Mouse (Mus musculus) lung, embryonic 14.5 days (tissue): Measurements from ENCODE around the gene Hist1h2bh. TPM values are rescaled to one million over a fixed set of nuclear protein-coding genes. Genes with fewer than 3 reads are reported as not detected.

Experiments used
- ATAC-seq: fragments of 200-750 bp; cut with Nextera tagmentation; 2 replicates; pipeline ENCODE4 v1.8.0; 2017; ENCODE audit warnings: mild to moderate bottlenecking, moderate TSS enrichment, moderate library complexity; ENCODE audit not compliant: insufficient read depth
- DNase-seq: peaks from one replicate; pipeline ENCODE4 v3.0.0-alpha.2; 2015
- H3K27ac ChIP-seq: fragments of 300-500 bp; sonication (generic); 2 replicates; pipeline ENCODE4 v1.5.1; 2014; ENCODE audit warnings: low read depth, mild to moderate bottlenecking, moderate library complexity
- H3K27me3 ChIP-seq: fragments of 300-500 bp; sonication (generic); 2 replicates; pipeline ENCODE4 v1.6.1; 2014; ENCODE audit warnings: low read length, control low read depth; ENCODE audit not compliant: insufficient read depth
- H3K36me3 ChIP-seq: fragments of 300-500 bp; sonication (generic); 2 replicates; pipeline ENCODE4 v1.6.1; 2014; ENCODE audit warnings: control low read depth; ENCODE audit not compliant: insufficient read depth
- H3K4me1 ChIP-seq: fragments of 300-500 bp; sonication (generic); 2 replicates; pipeline ENCODE4 v1.6.1; 2014; ENCODE audit warnings: antibody characterized with exemption, control low read depth; ENCODE audit not compliant: insufficient read depth
- H3K4me2 ChIP-seq: fragments of 300-500 bp; sonication (generic); 2 replicates; pipeline ENCODE4 v1.6.1; 2014; ENCODE audit warnings: mild to moderate bottlenecking
- H3K4me3 ChIP-seq: fragments of 300-500 bp; sonication (generic); 2 replicates; pipeline ENCODE4 v1.5.1; 2014; ENCODE audit warnings: low read depth, low read length
- H3K9ac ChIP-seq: fragments of 300-500 bp; sonication (generic); 2 replicates; pipeline ENCODE4 v1.6.1; 2014
- H3K9me3 ChIP-seq: fragments of 300-500 bp; sonication (generic); 2 replicates; pipeline ENCODE4 v1.6.1; 2016; ENCODE audit warnings: low read depth, low read length, control low read depth
- CTCF ChIP-seq: IDR thresholded peaks from 2 replicates; pipeline ENCODE4 v1.5.1; 2016; ENCODE audit warnings: antibody characterized with exemption, low read depth
- WGBS: fragments of 180-500 bp; shearing (Covaris S2); extraction: QIAGEN DNeasy Blood & Tissue Kit; methylation state at CpG from one replicate; pipeline ENCODE4 v1.1.7; 2014; 5-methylcytosine and 5-hydroxymethylcytosine counted together
- microRNA-seq: library from miRNA; unstranded; fragments of <30 nt; microRNA quantifications from one replicate; pipeline ENCODE4, GENCODE M21; 2016; ENCODE audit warnings: borderline number of aligned reads
- polyA plus RNA-seq: library from polyadenylated mRNA; unstranded; fragments of >200 nt; fragmentation: Nextera tagmentation; extraction: Ambion mirVana; gene quantifications from 2 replicates; pipeline ENCODE4 v1.2.1, GENCODE M21; 2014

Gene Hist1h2bh
- polyA plus RNA-seq, 1 experiment from 2014 or later = 1.8 TPM

GRCm38 (mm10) chr13:23495526-23495925 is 47.7 kb downstream of the Hist1h2bh start:
- H3K27ac ChIP-seq = no peak overlapping the region
- no peak for TF ChIP-seq CTCF
- no peaks in the 10 kb centered on the region for H3K36me3 ChIP-seq
- no peaks in the 10 kb centered on the region for H3K27me3 ChIP-seq
- H3K4me3 ChIP-seq = no peak overlapping the region
- no peaks in the 10 kb centered on the region for H3K9me3 ChIP-seq
- DNase-seq (no peak), ATAC-seq (no peak)
- H3K9ac ChIP-seq = no peak overlapping the region
- H3K4me1 ChIP-seq = peaks cover 14% of the 10 kb centered on the region
- WGBS = 81% methylated on average over 6 of the region's 6 CpGs
- H3K4me2 ChIP-seq = no peak overlapping the region

DNA sequence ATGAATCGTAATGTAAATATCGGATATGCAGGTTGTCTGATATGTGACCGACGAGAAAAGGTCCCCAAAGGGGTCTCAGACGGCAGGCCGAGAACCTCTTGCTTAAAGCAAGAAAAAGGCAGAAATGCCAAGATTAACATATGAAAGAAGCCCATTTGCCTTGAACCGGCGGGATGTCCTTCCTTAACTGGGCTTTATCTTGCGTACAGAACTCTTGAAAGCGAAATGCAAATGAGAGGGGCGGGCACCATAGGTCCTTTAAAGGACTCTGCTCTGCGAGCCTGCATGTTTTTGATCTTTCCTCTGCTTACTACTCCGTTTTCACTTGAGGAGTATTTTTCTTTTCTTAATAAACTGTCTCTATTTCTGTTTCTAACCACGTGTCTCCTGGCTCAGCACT is 51.2 kb downstream of the Hist1h2bh start:
- no peak for TF ChIP-seq CTCF
- Histone ChIP-seq H3K9ac (no peak overlapping the region), H3K4me3 (peak overlapping the region; percentile 24), H3K27me3 (no peaks in the 10 kb centered on the region), H3K27ac (no peak overlapping the region), H3K4me1 (peaks cover under 1% of the 10 kb centered on the region; the same call in 1 of the 2 replicates), H3K36me3 (no peaks in the 10 kb centered on the region), H3K9me3 (no peaks in the 10 kb centered on the region), H3K4me2 (peak overlapping the region; percentile 56)
- WGBS = 10% methylated on average over 14 of the region's 14 CpGs
- ATAC-seq = no peak
- DNase-seq = peak; percentile 65

Small RNAs within 50 kb of the gene (microRNA-seq; reads per million reads assigned to microRNA genes)
- gene Gm44297 (not detected), gene Gm44359 (not detected), gene Gm44394 (not detected), gene n-TStga1 (1.2 reads per million)

Other genes with a start within 250 kb of the Hist1h2bh start
- 54.5 and 59.3 TPM in 2 replicates for gene Zfp322a, start 174.2 kb downstream of the Hist1h2bh start, polyA plus RNA-seq
- gene Abt1, start 119.5 kb downstream of the Hist1h2bh start, polyA plus RNA-seq = 12.7 and 13.5 TPM in 2 replicates
- gene Btn1a1, start 77.5 kb downstream of the Hist1h2bh start, polyA plus RNA-seq = 0.07 and 0.18 TPM in 2 replicates
- 0.63 and 0.73 TPM in 2 replicates for gene Btn2a2, start 54.5 kb downstream of the Hist1h2bh start, polyA plus RNA-seq
- 7.1 and 7.6 TPM in 2 replicates for gene Hist1h4h, start 12.3 kb downstream of the Hist1h2bh start, polyA plus RNA-seq
- gene Hist1h2af, start 9.5 kb downstream of the Hist1h2bh start, polyA plus RNA-seq = 13.0 and 14.6 TPM in 2 replicates
- gene Hist1h3g, start 8.0 kb downstream of the Hist1h2bh start, polyA plus RNA-seq = 6.6 and 7.5 TPM in 2 replicates
- 2.0 and 2.6 TPM in 2 replicates for gene Hist1h3f, start 660 bp upstream of the Hist1h2bh start, polyA plus RNA-seq
- 1.4 and 2.7 TPM in 2 replicates for gene Hist1h4f, start 8.3 kb upstream of the Hist1h2bh start, polyA plus RNA-seq
- 0.87 and 0.99 TPM in 2 replicates for gene Hist1h1d, start 9.9 kb upstream of the Hist1h2bh start, polyA plus RNA-seq
- 8.2 and 10.6 TPM in 2 replicates for gene Hist1h3e, start 19.0 kb upstream of the Hist1h2bh start, polyA plus RNA-seq
- gene Hist1h2ae, start 27.8 kb upstream of the Hist1h2bh start, polyA plus RNA-seq = 164 and 166 TPM in 2 replicates
- 14.9 TPM in 2 replicates for gene Hist1h2bg, start 28.0 kb upstream of the Hist1h2bh start, polyA plus RNA-seq
- 7.8 and 12.2 TPM in 2 replicates for gene Hist1h2bf, start 30.8 kb upstream of the Hist1h2bh start, polyA plus RNA-seq
- gene Hist1h2ad, start 31.0 kb upstream of the Hist1h2bh start, polyA plus RNA-seq = 4.2 and 4.9 TPM in 2 replicates
- gene Hist1h3d, start 32.4 kb upstream of the Hist1h2bh start, polyA plus RNA-seq = 10.0 and 13.9 TPM in 2 replicates
- gene Hist1h4d, start 38.2 kb upstream of the Hist1h2bh start, polyA plus RNA-seq = 144 and 147 TPM in 2 replicates
- gene Hist1h2be, start 77.7 kb upstream of the Hist1h2bh start, polyA plus RNA-seq = 2.5 and 3.0 TPM in 2 replicates
- gene Hist1h1e, start 79.2 kb upstream of the Hist1h2bh start, polyA plus RNA-seq = 22.6 and 25.7 TPM in 2 replicates
- gene Hist1h2ac, start 140.6 kb upstream of the Hist1h2bh start, polyA plus RNA-seq = 1.5 and 2.1 TPM in 2 replicates
- gene Hist1h2bc, start 140.8 kb upstream of the Hist1h2bh start, polyA plus RNA-seq = 52.9 and 55.1 TPM in 2 replicates
- not detected in 2 replicates for gene Hist1h1t, start 152.4 kb upstream of the Hist1h2bh start, polyA plus RNA-seq
- 11.2 and 11.4 TPM in 2 replicates for gene Hist1h4c, start 155.1 kb upstream of the Hist1h2bh start, polyA plus RNA-seq
- gene Hfe, start 167.5 kb upstream of the Hist1h2bh start, polyA plus RNA-seq = 8.4 and 12.1 TPM in 2 replicates
- 30.5 and 32.3 TPM in 2 replicates for gene Hist1h1c, start 195.4 kb upstream of the Hist1h2bh start, polyA plus RNA-seq
- 11.3 and 16.9 TPM in 2 replicates for gene Hist1h3c, start 202.2 kb upstream of the Hist1h2bh start, polyA plus RNA-seq
- 1.6 and 4.0 TPM in 2 replicates for gene Hist1h2bb, start 203.3 kb upstream of the Hist1h2bh start, polyA plus RNA-seq
- gene Hist1h2ab, start 207.7 kb upstream of the Hist1h2bh start, polyA plus RNA-seq = 70.8 and 71.5 TPM in 2 replicates
- gene Hist1h3b, start 208.9 kb upstream of the Hist1h2bh start, polyA plus RNA-seq = 18.4 and 18.7 TPM in 2 replicates
- 4.3 and 7.5 TPM in 2 replicates for gene Hist1h4b, start 213.6 kb upstream of the Hist1h2bh start, polyA plus RNA-seq
- 0.66 TPM in 1 of 2 replicates, not detected in the other for gene Hist1h4a, start 217.8 kb upstream of the Hist1h2bh start, polyA plus RNA-seq
- 7.4 and 9.2 TPM in 2 replicates for gene Hist1h3a, start 219.0 kb upstream of the Hist1h2bh start, polyA plus RNA-seq
- 5.2 and 5.5 TPM in 2 replicates for gene Hist1h1a, start 220.3 kb upstream of the Hist1h2bh start, polyA plus RNA-seq
- gene Trim38, start 226.5 kb upstream of the Hist1h2bh start, polyA plus RNA-seq = 0.12 TPM in 1 of 2 replicates, not detected in the other